Mouse (Mus musculus): ENCODE results near the gene Hlcs.

DNA sequence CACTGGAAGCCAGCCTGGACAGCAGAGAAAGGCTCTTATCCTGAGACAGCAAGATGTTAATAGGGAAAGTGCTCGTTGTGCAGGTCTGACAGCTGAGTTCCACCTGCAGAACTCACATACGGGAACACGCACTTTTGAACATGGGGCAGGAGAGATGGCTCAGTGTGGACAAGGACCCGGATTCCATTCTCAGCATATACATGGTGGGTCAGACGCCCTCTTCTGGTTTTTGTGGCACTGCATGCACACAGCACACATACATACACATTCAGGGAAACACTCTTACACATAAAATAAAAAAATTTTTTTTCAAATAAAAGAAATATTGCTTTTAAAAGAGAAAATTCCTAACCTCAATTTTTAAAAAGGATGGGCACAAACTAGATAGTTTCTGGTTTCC is 11.7 kb downstream of the Hlcs start:
- no peak for TF ChIP-seq CTCF (IDR thresholded peaks at IDR 0.05; ENCODE audit: low read depth, low read length)
- no peak for TF ChIP-seq GATA1 (IDR thresholded peaks at IDR 0.05; ENCODE audit: borderline replicate concordance, low read length)
- no peak for TF ChIP-seq GATA2 (IDR thresholded peaks at IDR 0.05; ENCODE audit: borderline replicate concordance, low read depth, low read length)
- no peak for TF ChIP-seq TAL1 (conservative IDR thresholded peaks at IDR 0.05; ENCODE audit: low read depth, low read length)

Data from G1E (cell line).